Mouse (Mus musculus) midbrain, embryonic 14.5 days (tissue): ENCODE measurements at regions not wholly inside any gene's neighbourhood (a gene's known extent, or its start where the extent isn't known, plus 50 kb on each side); places are given as distances from the start of the nearest gene placed in this dataset.

ENCODE experiments used
- ATAC-seq: fragments of 200-750 bp; cut with Nextera tagmentation; 2 replicates; pipeline ENCODE4 v1.8.0; 2017; ENCODE audit warnings: moderate number of reproducible peaks, moderate library complexity; ENCODE audit not compliant: low FRiP score, low TSS enrichment
- DNase-seq: peaks from one replicate; pipeline ENCODE4 v3.0.0-alpha.2; 2015
- H3K27ac ChIP-seq: fragments of 300-500 bp; sonication (generic); replicated peaks from 2 replicates; pipeline ENCODE4 v1.5.1; 2014; ENCODE audit warnings: mild to moderate bottlenecking, low read depth, low read length, moderate library complexity
- H3K27me3 ChIP-seq: fragments of 300-500 bp; sonication (generic); 2 replicates; pipeline ENCODE4 v1.6.1; 2014; ENCODE audit warnings: low read length, control low read depth, mixed read lengths; ENCODE audit not compliant: control insufficient read depth, insufficient read depth
- H3K36me3 ChIP-seq: fragments of 300-500 bp; sonication (generic); 2 replicates; pipeline ENCODE4 v1.6.1; 2014; ENCODE audit warnings: low read length, control low read depth; ENCODE audit not compliant: control insufficient read depth, insufficient read depth
- H3K4me1 ChIP-seq: fragments of 300-500 bp; sonication (generic); 2 replicates; pipeline ENCODE4 v1.6.1; 2014; ENCODE audit warnings: mild to moderate bottlenecking, antibody characterized with exemption, low read length, control low read depth; ENCODE audit not compliant: control insufficient read depth, insufficient read depth
- H3K4me2 ChIP-seq: fragments of 300-500 bp; sonication (generic); 2 replicates; pipeline ENCODE4 v1.6.1; 2014; ENCODE audit warnings: mild to moderate bottlenecking, low read length, moderate library complexity
- H3K4me3 ChIP-seq: fragments of 300-500 bp; sonication (generic); replicated peaks from 2 replicates; pipeline ENCODE4 v1.5.1; 2014; ENCODE audit warnings: low read depth, low read length
- H3K9ac ChIP-seq: fragments of 300-500 bp; sonication (generic); replicated peaks from 2 replicates; pipeline ENCODE4 v1.6.1; 2014; ENCODE audit warnings: mild to moderate bottlenecking, low read length, moderate library complexity
- H3K9me3 ChIP-seq: fragments of 300-500 bp; sonication (generic); 2 replicates; pipeline ENCODE4 v1.6.1; 2016; ENCODE audit warnings: low read length, control low read depth, mixed read lengths; ENCODE audit not compliant: control insufficient read depth
- WGBS: fragments of 180-500 bp; shearing (Covaris S2); extraction: QIAGEN DNeasy Blood & Tissue Kit; methylation state at CpG from one replicate; pipeline ENCODE4 v1.1.7; 2014; 5-methylcytosine and 5-hydroxymethylcytosine counted together

DNA sequence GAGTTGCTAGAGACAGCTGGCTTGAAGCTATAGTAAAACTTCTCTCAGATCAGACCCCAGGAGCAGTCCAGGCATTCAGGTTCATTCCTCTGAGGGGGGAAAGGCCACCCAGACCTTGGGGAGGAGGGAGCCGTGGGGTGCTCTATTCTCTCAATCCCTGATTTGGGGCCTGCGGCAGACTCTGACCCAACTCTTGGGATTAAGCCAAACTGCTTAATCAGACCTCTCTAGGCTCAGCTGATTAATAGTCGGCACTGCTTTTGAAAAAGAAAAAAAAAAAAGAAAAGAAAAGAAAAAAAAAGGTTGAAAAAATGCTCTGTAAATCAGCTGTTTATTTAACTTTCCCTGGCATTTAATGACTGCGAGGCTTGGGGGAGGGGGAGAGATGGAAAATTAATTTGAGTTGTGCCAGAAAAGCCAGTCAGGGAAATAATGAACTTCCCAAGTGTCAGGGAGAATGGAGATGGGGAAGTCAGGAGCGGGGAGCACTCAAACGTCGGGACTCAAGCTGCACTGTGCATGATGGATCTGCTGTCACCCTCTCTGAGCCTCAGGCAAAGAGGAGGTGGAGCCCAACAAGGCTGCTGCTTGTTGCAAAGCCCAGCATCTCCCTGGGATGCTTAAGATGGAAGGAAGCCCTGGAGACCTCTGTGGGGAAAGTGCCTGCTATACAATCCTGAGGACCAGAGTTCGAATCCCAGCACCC is 120.5 kb upstream of the Igsf21 start:
- Histone ChIP-seq H3K36me3 (no peaks in the 10 kb centered on the region), H3K4me3 (no peak overlapping the region), H3K4me2 (no peak overlapping the region), H3K4me1 (no peaks in the 10 kb centered on the region), H3K9ac (no peak overlapping the region), H3K9me3 (no peaks in the 10 kb centered on the region), H3K27ac (0 out of 2 replicates have a peak overlapping the region, but pooled peaks have one; percentile 15), H3K27me3 (no peaks in the 10 kb centered on the region)
- DNase-seq (peak; percentile 46), ATAC-seq (no peak)
- WGBS = 34% methylated on average over 8 of the region's 8 CpGs

DNA sequence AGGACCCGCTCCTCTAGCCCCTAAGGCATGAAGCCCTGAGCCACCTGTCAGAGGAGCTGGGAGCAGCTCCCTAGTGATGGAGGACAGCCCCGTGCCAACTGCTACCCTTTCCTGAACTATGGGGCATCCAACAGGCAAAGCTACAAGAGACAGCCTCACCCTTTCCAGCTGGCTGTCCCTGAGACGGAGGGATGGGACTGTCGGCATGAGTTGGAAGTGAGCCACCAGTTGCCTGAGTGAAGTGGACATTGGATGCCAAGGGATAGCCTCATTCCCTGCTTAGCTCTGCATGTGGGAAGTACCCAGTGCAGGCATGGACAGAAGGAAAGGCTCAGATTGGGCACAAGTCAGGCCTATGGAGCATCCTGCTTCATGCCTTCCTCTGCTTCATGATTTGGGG is 112.3 kb upstream of the Igsf21 start:
- ATAC-seq = no peak
- H3K4me3 ChIP-seq = no peak overlapping the region
- DNase-seq = no peak
- whole genome bisulfite sequencing = 86% methylated on average over 4 of the region's 4 CpGs
- no peak overlapping the region for H3K9ac ChIP-seq
- H3K27me3 ChIP-seq = no peaks in the 10 kb centered on the region
- no peaks in the 10 kb centered on the region for H3K9me3 ChIP-seq
- H3K4me1 ChIP-seq = peaks cover 7% of the 10 kb centered on the region; the same call in 1 of the 2 replicates
- H3K4me2 ChIP-seq = no peak overlapping the region
- no peaks in the 10 kb centered on the region for H3K36me3 ChIP-seq
- no peak overlapping the region for H3K27ac ChIP-seq

DNA sequence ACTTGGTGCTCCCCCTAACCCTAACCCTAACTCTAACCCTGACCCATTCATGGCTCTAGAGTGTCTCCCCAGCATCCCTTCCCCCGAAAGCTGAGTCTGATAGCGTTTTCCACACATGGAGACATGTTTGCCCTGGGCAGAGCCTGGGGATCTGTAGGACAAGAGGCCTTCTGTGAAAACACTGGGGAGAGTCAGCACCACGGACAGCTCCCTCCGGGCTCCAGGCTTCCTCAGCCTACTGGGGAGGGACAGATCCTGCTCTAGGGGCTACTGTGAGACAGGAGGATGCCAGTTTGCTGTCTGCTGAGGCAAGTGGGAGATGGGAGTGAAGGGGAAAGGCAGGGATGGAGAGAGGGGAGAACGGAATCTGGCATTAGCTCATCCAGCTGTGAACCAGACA is 111.5 kb upstream of the Igsf21 start:
- H3K4me3 ChIP-seq = no peak overlapping the region
- DNase-seq (peak; percentile 76), ATAC-seq (no peak)
- H3K9me3 ChIP-seq = no peaks in the 10 kb centered on the region
- H3K36me3 ChIP-seq = no peaks in the 10 kb centered on the region
- no peak overlapping the region for H3K9ac ChIP-seq
- no peak overlapping the region for H3K4me2 ChIP-seq
- WGBS = 15% methylated on average over 5 of the region's 5 CpGs
- H3K4me1 ChIP-seq = peaks cover 7% of the 10 kb centered on the region; the same call in 1 of the 2 replicates
- no peak overlapping the region for H3K27ac ChIP-seq
- no peaks in the 10 kb centered on the region for H3K27me3 ChIP-seq

DNA sequence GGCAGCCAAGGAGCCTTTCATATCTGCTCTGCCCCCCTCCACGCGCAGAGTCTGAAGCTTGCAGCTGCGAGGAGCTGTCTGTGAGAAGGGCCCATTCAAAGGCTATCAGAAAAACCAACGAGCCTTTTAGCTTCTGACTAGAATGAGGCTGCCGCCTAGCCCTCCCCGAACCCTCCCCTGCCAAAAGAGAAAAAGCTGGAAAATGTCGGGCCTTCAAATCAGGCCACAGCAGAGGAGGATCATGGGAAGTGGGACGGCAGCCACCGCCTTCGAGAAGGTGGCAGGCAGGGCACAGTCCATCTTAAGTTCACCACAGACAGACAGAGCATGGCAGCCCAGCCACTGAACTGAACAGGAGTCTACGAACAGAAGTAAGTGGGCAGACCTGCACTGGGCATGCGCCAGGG is 108.6 kb upstream of the Igsf21 start:
- Histone ChIP-seq H3K4me3 (no peak overlapping the region), H3K9ac (no peak overlapping the region), H3K27me3 (no peaks in the 10 kb centered on the region), H3K27ac (peak overlapping the region; percentile 39; the same call in 1 of the 2 replicates), H3K4me2 (no peak overlapping the region), H3K9me3 (no peaks in the 10 kb centered on the region), H3K4me1 (peaks cover 4% of the 10 kb centered on the region; the same call in 1 of the 2 replicates), H3K36me3 (no peaks in the 10 kb centered on the region)
- ATAC-seq (no peak), DNase-seq (peak; percentile 56)
- WGBS = 50% methylated on average over 12 of the region's 12 CpGs

DNA sequence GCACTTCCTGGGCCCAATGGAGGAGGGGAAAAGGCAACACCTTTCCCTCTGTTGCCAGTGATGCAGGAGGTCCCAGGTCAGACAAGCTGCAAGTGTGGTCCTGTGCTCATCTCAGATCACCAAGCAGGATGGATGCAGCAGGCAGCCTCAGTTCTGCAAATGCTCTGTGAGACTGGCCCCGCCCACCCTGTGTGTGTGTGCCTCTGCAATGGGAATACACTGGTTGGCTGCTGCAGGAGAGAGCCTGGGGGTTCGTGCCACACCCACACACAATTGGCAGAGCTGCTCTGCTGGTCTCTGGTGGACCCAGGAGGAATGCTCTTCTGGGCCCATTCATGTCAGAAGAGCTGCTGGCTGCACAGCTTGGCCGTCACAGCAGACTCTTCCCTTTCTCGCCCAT is 102.2 kb upstream of the Igsf21 start:
- Histone ChIP-seq H3K27me3 (no peaks in the 10 kb centered on the region), H3K4me2 (no peak overlapping the region), H3K4me3 (no peak overlapping the region), H3K9me3 (no peaks in the 10 kb centered on the region), H3K4me1 (no peaks in the 10 kb centered on the region), H3K36me3 (no peaks in the 10 kb centered on the region), H3K9ac (no peak overlapping the region), H3K27ac (no peak overlapping the region)
- no peak for ATAC-seq
- no peak for DNase-seq
- WGBS = 51% methylated on average over 4 of the region's 4 CpGs

DNA sequence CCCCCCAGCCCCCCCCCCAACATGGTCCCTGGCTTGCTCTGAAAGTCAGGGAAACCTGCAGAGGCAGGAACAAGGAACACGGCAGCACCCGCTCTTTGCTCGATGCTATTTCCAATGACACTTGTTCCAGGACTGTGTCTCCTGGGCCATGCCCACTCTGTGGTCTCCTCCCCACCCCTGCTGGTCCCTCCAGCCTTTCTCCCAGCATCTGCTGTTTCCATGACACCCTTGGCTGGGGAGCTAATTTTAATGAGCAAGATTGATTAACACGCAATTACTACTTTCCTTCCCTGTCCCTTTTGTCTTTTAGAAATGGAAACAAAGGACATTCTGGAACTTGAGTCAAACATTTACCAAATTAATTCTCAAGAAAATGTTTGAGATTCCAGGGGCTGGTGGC is 83.6 kb upstream of the Igsf21 start:
- Histone ChIP-seq H3K9ac (no peak overlapping the region), H3K4me2 (no peak overlapping the region), H3K27me3 (no peaks in the 10 kb centered on the region), H3K36me3 (no peaks in the 10 kb centered on the region), H3K9me3 (no peaks in the 10 kb centered on the region), H3K27ac (no peak overlapping the region), H3K4me1 (no peaks in the 10 kb centered on the region), H3K4me3 (no peak overlapping the region)
- 71% methylated on average over 4 of the region's 4 CpGs for WGBS
- DNase-seq = no peak
- no peak for ATAC-seq

DNA sequence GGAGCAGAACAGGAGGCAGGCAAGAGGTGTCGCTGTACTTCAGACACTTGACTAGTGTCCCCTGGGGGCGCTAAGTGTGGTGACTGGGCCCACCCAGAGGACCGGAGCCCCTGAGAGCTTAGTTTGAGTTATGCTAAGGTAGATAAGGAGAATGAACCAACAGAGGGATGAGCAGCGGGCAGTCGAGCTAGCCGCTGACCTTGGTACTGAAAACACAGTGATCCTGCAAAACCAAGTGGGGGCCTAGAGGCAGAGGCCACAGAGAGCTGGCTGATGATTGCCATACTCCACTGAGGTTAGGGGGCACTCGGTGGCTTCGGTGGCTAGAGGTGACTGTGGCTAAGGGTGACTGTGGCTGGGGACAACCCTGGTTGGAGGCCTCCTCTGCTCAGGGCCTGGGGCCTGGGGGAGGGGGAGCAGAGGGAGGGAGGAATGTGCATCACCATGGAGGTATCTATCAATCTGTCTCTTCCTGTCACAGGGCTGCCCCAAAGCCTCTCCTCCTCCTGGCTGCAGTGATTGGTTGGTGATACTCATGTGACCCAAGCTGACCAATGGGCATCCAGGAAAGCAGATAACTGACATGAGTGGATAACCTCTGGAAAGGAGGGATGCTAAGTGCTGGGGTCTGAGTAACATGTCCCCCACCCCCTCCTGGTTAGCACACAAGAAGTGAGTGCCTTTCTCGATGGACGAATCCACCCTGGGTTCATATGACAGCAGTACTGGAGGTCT is 80.3 kb upstream of the Igsf21 start:
- Histone ChIP-seq H3K9me3 (no peaks in the 10 kb centered on the region; the same call in 1 of the 2 replicates), H3K9ac (no peak overlapping the region), H3K4me3 (no peak overlapping the region), H3K36me3 (no peaks in the 10 kb centered on the region), H3K27me3 (no peaks in the 10 kb centered on the region), H3K4me1 (no peaks in the 10 kb centered on the region), H3K4me2 (no peak overlapping the region), H3K27ac (no peak overlapping the region)
- 28% methylated on average over 10 of the region's 10 CpGs for WGBS
- DNase-seq (no peak), ATAC-seq (no peak)

DNA sequence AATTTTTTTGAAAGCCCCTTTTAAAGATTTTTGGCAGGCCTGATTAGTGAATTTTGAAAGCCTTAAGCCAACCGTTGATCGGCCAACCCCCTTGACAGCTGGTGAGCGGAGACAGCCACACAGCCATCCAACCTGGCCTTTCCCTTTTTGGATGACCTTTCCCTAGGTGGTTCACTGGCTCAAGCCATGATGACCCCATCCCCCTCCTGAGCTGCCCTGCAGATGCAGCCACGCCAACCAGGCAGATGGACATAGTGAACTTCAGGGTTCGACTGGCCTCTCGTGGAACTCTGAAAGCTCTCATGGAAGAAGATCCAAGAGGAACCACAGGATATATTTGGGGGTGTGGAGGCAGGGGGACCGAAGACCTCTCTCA is 79.1 kb upstream of the Igsf21 start:
- ATAC-seq (no peak), DNase-seq (no peak)
- Histone ChIP-seq H3K9ac (no peak overlapping the region), H3K36me3 (no peaks in the 10 kb centered on the region), H3K4me2 (no peak overlapping the region), H3K4me1 (no peaks in the 10 kb centered on the region), H3K27me3 (no peaks in the 10 kb centered on the region), H3K4me3 (no peak overlapping the region), H3K9me3 (no peaks in the 10 kb centered on the region; the same call in 1 of the 2 replicates), H3K27ac (no peak overlapping the region)
- 90% methylated on average over 7 of the region's 7 CpGs for WGBS
